ENCODE assay signal across 9 mouse cellular contexts in genomic region chr17:47545861-47546331, GRCm38 (mm10). TPM values are rescaled to one million over a fixed set of nuclear protein-coding genes. Genes with fewer than 3 reads are reported as not detected.
DNase-seq lines count a peak whose midpoint lies in the region; ATAC-seq and TF ChIP-seq lines count a peak whose summit lies in the region.
"Had no signal": no experiment of that assay in that cellular context is flagged by ENCODE, and none has a peak within 500 bp of the region (broad histone marks: within the 10 kb centered on the region; RNA-seq: fewer than 3 reads in every experiment).

No protein-coding gene starts in this region.

- peak overlapping the region; percentile 32; the same call in 1 of the 2 replicates for H3K4me2 ChIP-seq in lung, postnatal 0 days (replicated peaks; ENCODE audit: low read depth, low read length)
- peak overlapping the region; percentile 21; the same call in 1 of the 2 replicates for H3K4me2 ChIP-seq in intestine, postnatal 0 days (replicated peaks; ENCODE audit: low read depth)
- H3K4me2 ChIP-seq: forebrain, embryonic 12.5 days had no signal

- H3K27ac ChIP-seq in lung, postnatal 0 days (ENCODE audit: low read length): no peak overlapping the region
- peak overlapping the region; percentile 35; the same call in 1 of the 2 replicates for H3K27ac ChIP-seq in intestine, postnatal 0 days (ENCODE audit: low read depth, low read length)
- H3K27ac ChIP-seq: forebrain, embryonic 12.5 days had no signal

- WGBS in lung, postnatal 0 days: 73% methylated on average over 17 of the region's 17 CpGs
- WGBS in intestine, postnatal 0 days: 70% methylated on average over 17 of the region's 17 CpGs

- no peak for ATAC-seq in lung, postnatal 0 days
- no peak for ATAC-seq in intestine, postnatal 0 days

- H3K27me3 ChIP-seq in lung, postnatal 0 days (replicated peaks; ENCODE audit: insufficient read depth, low read length): no peaks in the 10 kb centered on the region
- H3K27me3 ChIP-seq in intestine, postnatal 0 days (replicated peaks; ENCODE audit: control insufficient read depth, insufficient read depth, low read length): no peaks in the 10 kb centered on the region
- H3K27me3 ChIP-seq: forebrain, embryonic 12.5 days had no signal

- H3K36me3 ChIP-seq in lung, postnatal 0 days (ENCODE audit: insufficient read depth, low read length): no peaks in the 10 kb centered on the region
- H3K36me3 ChIP-seq in intestine, postnatal 0 days (ENCODE audit: control insufficient read depth, insufficient read depth): no peaks in the 10 kb centered on the region
- H3K36me3 ChIP-seq: forebrain, embryonic 12.5 days had no signal

- H3K9ac ChIP-seq in lung, postnatal 0 days (replicated peaks; ENCODE audit: low read depth): no peak overlapping the region
- 0 out of 2 replicates have a peak overlapping the region, but pooled peaks have one; percentile 3 for H3K9ac ChIP-seq in intestine, postnatal 0 days (ENCODE audit: low read depth, low read length)
- H3K9ac ChIP-seq: forebrain, embryonic 12.5 days had no signal

- TF ChIP-seq CTCF in lung, postnatal 0 days (IDR thresholded peaks at IDR 0.05): no peak
- no peak for TF ChIP-seq CTCF in intestine, postnatal 0 days (IDR thresholded peaks at IDR 0.05; ENCODE audit: low read depth)

- H3K4me3 ChIP-seq in lung, postnatal 0 days (ENCODE audit: low read depth, low read length): no peak overlapping the region
- no peak overlapping the region for H3K4me3 ChIP-seq in intestine, postnatal 0 days (ENCODE audit: low read depth, low read length)
- H3K4me3 ChIP-seq: forebrain, embryonic 12.5 days had no signal

- H3K9me3 ChIP-seq in lung, postnatal 0 days (ENCODE audit: low read length): no peaks in the 10 kb centered on the region
- no peaks in the 10 kb centered on the region for H3K9me3 ChIP-seq in intestine, postnatal 0 days (ENCODE audit: control insufficient read depth)
- H3K9me3 ChIP-seq: forebrain, embryonic 12.5 days had no signal

- no peaks in the 10 kb centered on the region for H3K4me1 ChIP-seq in lung, postnatal 0 days (ENCODE audit: insufficient read depth, low read depth, low read length)
- H3K4me1 ChIP-seq in intestine, postnatal 0 days (replicated peaks; ENCODE audit: control insufficient read depth, insufficient read depth, low read length): no peaks in the 10 kb centered on the region
- H3K4me1 ChIP-seq: forebrain, embryonic 12.5 days had no signal

- TF ChIP-seq EP300 in lung, postnatal 0 days (IDR thresholded peaks at IDR 0.05): no peak

- DNase-seq in cerebellum, adult 9-10 months: peak; percentile 4
- DNase-seq in cerebellum, adult 9-11 months: no peak
- no peak for DNase-seq in lung, postnatal 0 days (ENCODE audit: low spot score)
- DNase-seq in lung, postnatal 14 days: no peak
- DNase-seq in right cerebral cortex, postnatal 10 days (ENCODE audit: low spot score in 2 of 2): peak; percentile 65 to 68
- DNase-seq in embryo, embryonic 10 days (ENCODE audit: low spot score): no peak
- DNase-seq in embryo, embryonic 10.5 days (ENCODE audit: low spot score): no peak

RNA-seq across cellular contexts. Expression of gene Ccnd3, which starts 41.0 kb away (rescaled TPM):
- 195 and 214 TPM in 2 replicates for polyA plus RNA-seq in lung, postnatal 0 days (2015; fragmentation: Nextera tagmentation; extraction: Ambion mirVana)
- 175 and 180 TPM in 2 replicates for polyA plus RNA-seq in intestine, postnatal 0 days (2015; fragmentation: Nextera tagmentation; extraction: Ambion mirVana)

RNA-seq across cellular contexts. Expression of gene Taf8, which starts 43.8 kb away (rescaled TPM):
- 16.0 and 22.4 TPM in 2 replicates for polyA plus RNA-seq in lung, postnatal 0 days (2015; fragmentation: Nextera tagmentation; extraction: Ambion mirVana)
- 8.3 and 9.2 TPM in 2 replicates for polyA plus RNA-seq in intestine, postnatal 0 days (2015; fragmentation: Nextera tagmentation; extraction: Ambion mirVana)

Comparison
In these comparisons a context has a peak if more than half of its experiments do, and no peak if none do; other contexts are left out.
1. DNase-seq: peak in cerebellum, adult 9-10 months (single experiment) and right cerebral cortex, postnatal 10 days (2 of 2); none in cerebellum, adult 9-11 months (single experiment), lung, postnatal 0 days (single experiment), lung, postnatal 14 days (single experiment), embryo, embryonic 10 days (single experiment) and embryo, embryonic 10.5 days (single experiment).